Mouse (Mus musculus) embryo, embryonic 10.5 days (tissue): ENCODE measurements around the gene Thbs1.

Source experiments
- DNase-seq: peaks from one replicate; pipeline ENCODE4 v3.0.0-alpha.2; 2015; ENCODE audit warnings: low spot score

The Thbs1 gene

DNA sequence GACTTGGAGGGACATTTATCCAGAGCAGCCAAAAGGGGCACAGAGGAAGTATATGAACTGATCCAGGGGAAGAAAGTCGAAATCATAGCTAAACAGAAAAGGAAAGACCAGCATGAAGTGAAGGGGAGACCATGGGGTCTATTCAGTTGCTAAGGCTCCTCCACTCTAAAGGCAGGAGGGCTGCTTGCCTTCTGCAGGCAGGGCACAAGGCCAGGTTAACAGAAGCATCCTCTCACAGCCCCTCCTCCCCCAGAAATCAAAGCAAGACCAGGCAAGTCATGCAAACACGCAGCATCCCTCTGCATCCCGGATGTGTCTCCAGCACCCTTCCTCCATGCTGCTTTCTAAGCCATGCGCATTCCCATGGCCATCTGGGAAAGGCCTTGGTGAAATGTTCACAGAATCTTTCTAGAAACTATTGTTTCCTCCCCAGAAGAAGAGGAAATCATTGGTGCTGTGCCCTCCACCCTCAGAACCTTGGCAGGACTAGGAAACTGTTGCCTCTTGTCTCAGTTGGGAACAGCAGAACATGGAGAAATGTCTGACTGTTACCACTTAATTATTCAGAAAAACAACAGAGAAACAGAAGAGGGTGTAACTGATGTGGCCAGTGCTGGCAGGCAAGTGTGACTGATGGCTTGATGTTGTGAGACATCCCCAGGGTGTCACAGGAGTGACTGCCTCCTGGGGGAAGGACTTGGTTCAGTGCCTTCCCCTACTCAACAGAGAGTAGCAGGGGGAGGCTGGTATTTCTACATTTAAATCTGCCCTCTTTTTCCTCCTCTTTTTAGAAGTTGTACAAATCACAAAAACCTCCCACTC is 36.9 kb downstream of the Thbs1 start:
- no peak for DNase-seq

DNA sequence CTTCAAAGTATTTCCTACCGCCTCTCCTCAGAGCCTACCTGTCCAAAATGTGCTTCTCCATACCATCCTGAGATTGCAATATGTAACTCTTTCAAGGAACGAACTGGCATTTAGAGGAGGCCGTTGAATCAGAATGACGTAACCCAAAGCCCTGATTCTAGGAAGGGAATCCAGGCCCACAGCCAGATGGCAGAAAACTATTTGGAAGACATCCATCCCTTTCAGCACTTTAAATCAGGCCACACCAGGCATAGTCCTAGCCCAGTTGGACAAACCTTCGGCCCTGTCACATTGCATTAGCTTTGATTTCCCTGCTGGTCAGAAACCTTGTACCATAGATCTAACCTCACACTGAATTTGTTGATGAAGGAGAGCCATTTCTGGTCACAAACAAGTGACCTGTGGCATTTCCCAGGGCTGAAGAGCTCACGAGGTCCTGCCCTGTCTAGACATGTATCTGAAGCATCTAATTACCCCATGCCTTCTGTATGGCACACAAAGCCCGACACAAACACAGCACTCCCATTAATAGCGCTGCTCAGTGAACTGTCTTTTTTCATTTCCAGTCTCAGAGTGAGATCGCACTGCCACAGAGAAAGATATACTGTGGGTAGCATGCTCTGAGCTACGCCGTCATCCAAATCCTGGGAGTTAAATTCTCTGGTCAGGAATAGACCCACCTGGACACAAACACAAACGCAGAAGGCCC is 38.3 kb downstream of the Thbs1 start:
- no peak for DNase-seq

DNA sequence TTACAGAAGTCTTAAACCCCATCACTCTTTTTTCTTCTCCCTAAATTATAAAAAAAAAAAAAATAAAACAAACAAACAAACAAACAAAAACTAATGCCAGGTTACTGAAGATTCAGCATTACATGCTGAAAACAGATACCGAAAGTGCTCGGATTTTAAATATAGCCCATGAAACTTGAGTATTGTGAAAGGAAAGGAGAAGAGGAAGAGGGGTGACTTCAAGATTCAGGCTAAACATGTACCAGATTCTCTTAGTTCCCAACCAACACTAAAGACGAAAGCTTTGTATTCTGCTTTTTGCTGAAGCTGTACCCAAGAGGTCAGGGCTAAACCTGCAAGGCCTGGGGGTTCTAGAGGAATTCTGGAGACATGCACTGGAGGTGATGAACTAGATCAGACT is 46.4 kb downstream of the Thbs1 start:
- no peak for DNase-seq

DNA sequence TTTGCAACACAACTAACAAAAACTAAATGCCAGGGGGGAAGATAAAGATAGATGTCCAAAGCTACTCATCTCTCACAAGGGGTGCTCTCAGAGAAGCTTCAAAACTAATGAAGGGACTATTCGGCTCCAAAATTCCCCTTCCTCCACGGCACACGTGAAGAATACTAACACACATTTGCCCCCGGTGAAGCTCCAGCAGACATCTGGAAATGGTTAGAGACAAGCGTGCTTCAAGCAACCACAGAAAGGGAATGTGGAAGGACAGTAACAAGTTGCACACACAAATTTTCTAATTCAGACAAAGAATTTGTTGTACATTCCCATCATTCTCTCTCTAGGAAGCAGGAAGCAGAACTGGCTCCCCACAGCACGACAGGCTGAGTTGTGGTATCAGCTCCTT is 47.5 kb downstream of the Thbs1 start:
- DNase-seq = peak; percentile 65

DNA sequence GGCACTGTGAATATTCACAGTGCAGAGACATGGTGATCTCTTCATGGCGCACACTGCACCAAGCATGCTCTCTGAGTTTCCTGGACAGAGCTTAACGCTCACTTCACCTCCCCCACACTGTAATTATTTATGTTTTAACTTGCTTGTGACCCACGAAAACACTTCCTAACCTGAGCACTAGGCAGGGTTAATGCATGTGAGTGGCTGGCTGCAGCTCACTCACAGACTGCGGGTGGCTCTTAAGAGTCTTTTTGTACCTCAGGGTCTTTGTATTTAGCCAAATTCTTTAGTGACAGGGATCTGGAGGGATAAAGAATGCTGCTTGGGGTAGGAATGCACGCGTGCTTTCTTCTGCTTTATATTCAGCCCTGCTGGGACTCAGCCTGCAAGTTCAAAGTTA is 48.9 kb downstream of the Thbs1 start:
- peak; percentile 80 for DNase-seq

DNA sequence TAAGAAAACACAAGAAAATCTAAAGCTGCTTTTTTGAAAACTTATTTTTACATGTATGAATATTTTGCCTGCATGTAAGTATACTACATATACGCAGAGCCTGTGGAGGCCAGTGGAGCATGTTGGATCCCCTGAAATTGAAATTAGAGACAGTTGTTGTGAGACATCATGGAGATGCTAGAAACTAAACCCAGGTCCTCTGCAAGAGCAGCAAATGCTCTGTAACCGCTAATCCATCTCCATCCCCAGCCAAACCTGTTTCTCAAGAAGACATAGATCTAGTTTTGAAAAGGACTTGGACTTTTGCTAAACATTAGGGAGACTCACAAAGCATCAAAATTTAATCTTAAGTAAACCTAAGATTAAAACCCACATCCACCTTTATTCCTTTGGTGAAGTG is 49.3 kb downstream of the Thbs1 start:
- peak; percentile 17 for DNase-seq

DNA sequence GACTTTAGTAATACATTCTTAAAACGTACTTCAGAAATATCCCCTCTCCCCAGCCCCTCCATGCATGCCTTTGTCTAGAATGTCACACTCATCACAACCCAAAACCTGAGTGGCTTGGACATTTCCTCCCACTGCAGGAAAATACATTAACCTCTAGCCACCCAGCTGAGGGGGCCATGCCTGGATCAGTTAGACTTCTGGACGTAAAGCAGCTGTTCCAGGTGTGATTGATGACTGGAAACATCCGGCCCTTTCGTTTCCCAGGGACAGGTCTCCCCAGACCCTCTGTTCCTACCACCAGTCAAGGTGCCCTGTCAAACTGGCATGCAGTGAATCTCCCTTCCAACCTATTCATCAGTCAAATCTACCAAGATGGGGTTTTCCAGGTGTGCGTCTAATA is 50.8 kb downstream of the Thbs1 start:
- peak; percentile 46 for DNase-seq

DNA sequence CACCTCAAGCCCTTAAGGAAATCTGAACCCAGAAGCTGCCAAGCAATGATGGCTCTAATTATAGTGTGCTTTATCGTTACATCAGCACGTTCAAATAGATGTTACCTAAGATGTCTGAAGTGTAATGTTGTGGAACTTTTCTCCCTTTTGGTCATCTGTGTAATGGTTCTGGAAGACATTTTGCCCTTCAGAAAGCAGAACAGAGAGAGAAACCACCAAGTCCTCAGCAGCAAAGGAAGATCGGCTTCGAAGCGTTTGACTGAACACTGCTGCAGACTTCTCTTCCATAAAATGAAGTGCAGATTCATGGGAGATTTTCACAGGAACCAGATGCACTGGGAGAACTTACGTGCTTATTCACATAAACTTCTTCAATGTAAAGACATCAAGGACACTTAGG is 52.5 kb downstream of the Thbs1 start:
- no peak for DNase-seq

DNA sequence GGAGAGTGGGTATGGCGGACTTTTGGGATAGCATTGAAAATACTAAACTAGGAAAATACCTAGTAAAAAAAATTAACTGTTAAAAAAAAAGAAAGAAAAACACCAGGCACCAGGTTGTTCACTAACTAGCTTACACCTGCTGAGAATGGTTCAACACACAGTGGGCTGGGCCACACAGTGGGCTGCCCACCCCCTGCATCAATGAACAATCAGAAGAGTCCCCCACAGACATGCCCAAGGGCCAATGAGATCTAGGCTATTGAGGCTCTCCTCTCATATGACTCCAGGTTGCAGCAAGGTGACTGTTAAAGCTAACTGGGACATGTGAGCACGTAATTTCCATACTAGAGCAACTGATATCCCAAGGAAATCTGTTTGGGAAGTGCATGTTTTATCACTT is 54.0 kb downstream of the Thbs1 start:
- no peak for DNase-seq

DNA sequence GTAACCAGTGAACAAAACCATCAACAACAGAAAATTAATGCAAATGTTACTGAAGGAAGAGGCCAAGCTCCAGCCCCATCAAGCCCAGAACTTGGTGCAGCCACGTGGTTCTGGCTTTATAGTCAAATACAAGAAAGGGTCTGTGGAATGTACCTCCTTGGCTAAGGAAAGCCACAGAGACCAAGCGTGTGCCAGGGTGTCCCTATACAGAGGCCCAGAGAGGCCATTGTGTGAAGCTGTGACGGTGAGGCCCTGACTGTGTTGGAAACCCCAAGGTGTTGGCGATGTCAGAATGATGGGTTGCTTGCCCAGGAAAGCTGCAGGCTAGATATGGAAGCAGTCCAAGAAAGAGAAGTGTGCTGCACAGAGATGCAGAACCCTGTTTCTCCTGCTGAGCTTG is 56.1 kb downstream of the Thbs1 start:
- DNase-seq = no peak

DNA sequence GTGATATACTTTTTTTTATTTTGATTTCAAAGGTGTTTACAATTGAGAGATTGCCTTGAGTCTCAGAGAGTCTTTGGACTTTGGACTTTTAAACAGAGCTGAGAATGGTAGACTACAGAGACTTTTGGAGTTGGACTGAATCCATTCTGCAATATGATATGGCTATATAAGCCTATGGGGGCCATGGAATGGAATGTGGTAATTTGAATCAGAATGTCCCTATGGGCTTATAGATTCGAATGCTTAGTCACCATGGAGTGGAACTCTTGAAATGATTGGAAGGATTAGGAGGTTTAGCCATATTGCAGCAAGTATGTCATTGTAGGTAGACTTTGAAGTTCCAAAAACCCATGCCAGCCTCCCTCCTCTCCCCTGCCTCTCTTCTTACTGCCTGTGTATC is 56.5 kb downstream of the Thbs1 start:
- no peak for DNase-seq

DNA sequence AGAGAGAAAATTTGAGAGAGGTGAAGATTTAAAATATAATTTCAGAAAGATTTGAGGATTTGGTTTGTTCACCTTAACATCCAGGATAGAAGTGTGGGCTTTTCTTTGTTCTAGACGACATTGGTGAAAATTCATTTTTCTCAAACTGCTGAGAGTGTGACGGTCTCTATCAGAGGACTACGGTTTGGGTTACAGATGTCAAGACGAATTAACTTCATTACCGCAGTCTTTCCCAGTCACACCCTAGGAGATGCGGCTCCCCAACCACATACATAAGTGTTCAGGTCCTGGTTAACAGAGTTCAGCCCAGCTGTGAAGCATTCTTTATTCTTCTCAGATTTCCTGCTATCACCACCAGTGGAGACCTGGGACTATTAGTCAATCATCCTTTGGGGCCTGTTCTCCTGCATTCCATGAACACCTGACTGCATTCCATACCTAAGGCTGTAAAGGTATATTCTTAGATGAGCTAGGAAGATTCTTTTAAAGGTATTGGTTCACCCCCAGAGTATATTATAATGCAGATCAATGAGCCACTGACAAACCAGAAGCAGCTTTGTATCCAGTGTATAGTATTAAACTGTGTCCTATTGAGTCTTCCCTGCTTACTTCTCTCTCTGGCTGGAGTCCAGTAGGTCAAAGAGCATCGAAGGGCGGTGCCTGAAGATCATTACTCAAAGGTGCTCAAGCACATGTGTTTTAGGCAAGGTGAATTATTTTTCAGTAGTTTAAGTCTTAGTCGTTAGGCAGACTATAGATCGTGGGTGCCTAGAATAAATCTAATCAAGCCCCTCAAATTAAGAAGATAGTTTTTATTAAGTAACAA is 63.1 kb downstream of the Thbs1 start:
- DNase-seq = no peak
